Mouse (Mus musculus) urinary bladder, postnatal 10 days (tissue): ENCODE results near the gene Itsn1.

Experiments
- DNase-seq: peaks from one replicate; pipeline ENCODE4 v3.0.0; 2022; ENCODE audit warnings: low spot score

Itsn1 gene

GRCm38 (mm10) chr16:91769911-91770310 lies 40.8 kb downstream of the Itsn1 start:
- no peak for DNase-seq

- no peak for DNase-seq
Observed at GRCm38 (mm10) chr16:91770662-91771061, 41.6 kb downstream of the Itsn1 start.

GRCm38 (mm10) chr16:91771334-91771733 lies 42.3 kb downstream of the Itsn1 start:
- DNase-seq, result no peak

- DNase-seq, result no peak
Observed at GRCm38 (mm10) chr16:91772586-91772985, 43.5 kb downstream of the Itsn1 start.

- no peak for DNase-seq
Observed at GRCm38 (mm10) chr16:91779576-91779975, 50.5 kb downstream of the Itsn1 start.

GRCm38 (mm10) chr16:91780151-91780550 lies 51.1 kb downstream of the Itsn1 start:
- DNase-seq, result no peak

GRCm38 (mm10) chr16:91780826-91781225 lies 51.7 kb downstream of the Itsn1 start:
- DNase-seq, result no peak

GRCm38 (mm10) chr16:91783191-91783590 lies 54.1 kb downstream of the Itsn1 start:
- no peak for DNase-seq

GRCm38 (mm10) chr16:91784298-91784697 lies 55.2 kb downstream of the Itsn1 start:
- DNase-seq, result no peak

- no peak for DNase-seq
Observed at GRCm38 (mm10) chr16:91786425-91786824, 57.3 kb downstream of the Itsn1 start.

- DNase-seq, result no peak
Observed at GRCm38 (mm10) chr16:91789728-91790127, 60.6 kb downstream of the Itsn1 start.

GRCm38 (mm10) chr16:91792477-91793196 lies 63.6 kb downstream of the Itsn1 start:
- no peak for DNase-seq

GRCm38 (mm10) chr16:91793507-91794278 lies 64.6 kb downstream of the Itsn1 start:
- DNase-seq, result no peak

- DNase-seq, result no peak
Observed at GRCm38 (mm10) chr16:91794306-91794705, 65.2 kb downstream of the Itsn1 start.

GRCm38 (mm10) chr16:91795044-91795443 lies 66.0 kb downstream of the Itsn1 start:
- no peak for DNase-seq

GRCm38 (mm10) chr16:91795606-91796005 lies 66.5 kb downstream of the Itsn1 start:
- DNase-seq, result no peak

GRCm38 (mm10) chr16:91801426-91801825 lies 72.3 kb downstream of the Itsn1 start:
- DNase-seq, result no peak

- no peak for DNase-seq
Observed at GRCm38 (mm10) chr16:91802461-91803062, 73.5 kb downstream of the Itsn1 start.

GRCm38 (mm10) chr16:91804418-91804817 lies 75.3 kb downstream of the Itsn1 start:
- DNase-seq, result no peak

- DNase-seq, result no peak
Observed at GRCm38 (mm10) chr16:91804831-91805230, 75.8 kb downstream of the Itsn1 start.

- no peak for DNase-seq
Observed at GRCm38 (mm10) chr16:91810235-91810634, 81.2 kb downstream of the Itsn1 start.

GRCm38 (mm10) chr16:91811339-91811738 lies 82.3 kb downstream of the Itsn1 start:
- no peak for DNase-seq

GRCm38 (mm10) chr16:91811876-91812275 lies 82.8 kb downstream of the Itsn1 start:
- no peak for DNase-seq
